Mouse (Mus musculus): ENCODE data around the gene Gm5108. TPM values are rescaled to one million over a fixed set of nuclear protein-coding genes. Genes with fewer than 3 reads are reported as not detected.

Gene Gm5108
- polyA plus RNA-seq (2014; fragmentation: Illumina TruSeq; extraction: RNeasy Lipid Tissue Mini Kit (QIAGEN cat#74804); ENCODE audit: low read depth, low replicate concordance), result not detected

DNA sequence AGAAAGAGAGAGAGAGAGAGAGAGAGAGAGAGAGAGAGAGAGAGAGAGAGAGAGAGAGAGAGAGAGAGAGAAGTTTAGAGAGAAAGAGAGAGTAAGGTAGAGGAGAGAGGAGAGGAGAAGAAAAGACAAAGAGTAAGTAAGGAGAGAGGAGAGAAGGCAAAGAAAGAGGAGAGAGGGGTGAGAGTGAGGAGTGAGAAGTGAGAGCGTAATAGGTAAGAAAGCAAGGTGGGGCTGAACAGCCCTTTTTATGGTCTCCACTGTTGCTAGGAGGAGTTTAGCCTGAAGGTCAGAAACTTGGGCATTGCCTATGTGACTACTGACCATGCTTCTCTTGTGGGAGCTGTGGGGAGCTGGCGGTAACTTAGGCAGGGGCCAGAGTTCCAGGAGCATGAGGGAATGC lies at the start of gene Gm5108:
TSS of gene Gm5108 (plus strand) at position 301 of the 400 bp plus-strand sequence.

DNA sequence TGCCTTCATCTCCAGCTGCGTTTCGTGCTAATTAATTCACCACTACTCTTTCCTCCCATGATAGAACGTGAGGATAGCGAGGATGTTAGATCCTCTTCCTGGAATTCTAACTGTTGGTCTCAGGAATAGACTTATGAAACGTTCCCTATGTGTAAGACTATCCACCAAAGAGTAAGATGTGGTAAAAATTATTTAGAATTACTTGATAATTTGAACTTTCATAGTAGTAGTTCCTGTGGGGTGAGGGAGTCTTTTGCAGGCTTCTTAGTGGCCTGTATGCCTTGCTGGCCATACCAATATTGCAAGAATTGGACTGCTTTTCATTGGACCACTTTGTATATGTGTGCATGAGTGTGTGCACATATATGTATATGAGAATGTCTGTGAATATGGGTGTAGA lies 4.9 kb downstream of the Gm5108 start, which contains the start of gene Gm21905:
TSS of gene Gm21905 (minus strand) at position 101 of the 400 bp plus-strand sequence.

Other genes with a start within 250 kb of the Gm5108 start
- 8.2 TPM for gene Atp8a1, start 94.2 kb upstream of the Gm5108 start, polyA plus RNA-seq (2014; fragmentation: Illumina TruSeq; extraction: RNeasy Lipid Tissue Mini Kit (QIAGEN cat#74804); ENCODE audit: low read depth, low replicate concordance)
- not detected for gene Gm21905, start 4.8 kb downstream of the Gm5108 start, polyA plus RNA-seq (2014; fragmentation: Illumina TruSeq; extraction: RNeasy Lipid Tissue Mini Kit (QIAGEN cat#74804); ENCODE audit: low read depth, low replicate concordance)
- not detected for gene Grxcr1, start 90.2 kb downstream of the Gm5108 start, polyA plus RNA-seq (2014; fragmentation: Illumina TruSeq; extraction: RNeasy Lipid Tissue Mini Kit (QIAGEN cat#74804); ENCODE audit: low read depth, low replicate concordance)